Mouse (Mus musculus): ENCODE results near the gene Atg2a.

- TF ChIP-seq EP300 (IDR thresholded peaks at IDR 0.05; ENCODE audit: low read depth) (no peak), CTCF (IDR thresholded peaks at IDR 0.05; ENCODE audit: low read depth) (no peak)
Observed at GRCm38 (mm10) chr19:6281122-6282020, 39.9 kb downstream of the Atg2a start.

Measured in heart, postnatal 0 days (tissue).